Mouse (Mus musculus) MEL (cell line): ENCODE measurements around the gene Chadl. TPM values are rescaled to one million over a fixed set of nuclear protein-coding genes. Genes with fewer than 3 reads are reported as not detected.

Experiments
- DNase-seq: peaks from one replicate; pipeline ENCODE4 v3.0.0; 2011; ENCODE audit warnings: low read depth, low spot score
- H3K27ac ChIP-seq: 2 replicates; pipeline ENCODE4 v1.5.1; 2012; ENCODE audit warnings: low read depth, mild to moderate bottlenecking, control low read depth, low read length, moderate library complexity; ENCODE audit not compliant: control insufficient read depth
- H3K27me3 ChIP-seq, 2 experiments: fragments of 150-350 bp in 1 of 2; sonication (generic) in 1 of 2; 2 replicates each; pipeline ENCODE4 v1.6.1; 2012; ENCODE audit warnings: low read length in 2 of 2, mild to moderate bottlenecking in 2 of 2, improper control_type of control experiment in 1 of 2, moderate library complexity in 1 of 2; ENCODE audit not compliant: insufficient read depth in 2 of 2, control insufficient read depth in 1 of 2
- H3K36me3 ChIP-seq, 2 experiments: 2 replicates each; pipeline ENCODE4 v1.6.1; 2012 to 2014; ENCODE audit warnings: low read length in 2 of 2, improper control_type of control experiment in 1 of 2, inconsistent platforms in 1 of 2, mild to moderate bottlenecking in 1 of 2; ENCODE audit not compliant: insufficient read depth in 2 of 2, control insufficient read depth in 1 of 2
- H3K4me1 ChIP-seq, 2 experiments: fragments of 150-350 bp in 1 of 2; sonication (generic) in 1 of 2; 2 replicates each; pipeline ENCODE4 v1.6.1; 2012; ENCODE audit warnings: low read length in 2 of 2, improper control_type of control experiment in 1 of 2, mild to moderate bottlenecking in 1 of 2; ENCODE audit not compliant: insufficient read depth in 2 of 2, control insufficient read depth in 1 of 2
- H3K4me3 ChIP-seq, 2 experiments: fragments of 150-350 bp in 1 of 2; sonication (generic) in 1 of 2; 2 replicates each; pipeline ENCODE4 v1.5.1; 2012; ENCODE audit warnings: low read depth in 2 of 2, low read length in 2 of 2, mild to moderate bottlenecking in 2 of 2, moderate library complexity in 2 of 2, control low read depth in 1 of 2, improper control_type of control experiment in 1 of 2; ENCODE audit not compliant: control insufficient read depth in 1 of 2, insufficient read depth in 1 of 2
- H3K79me2 ChIP-seq: 2 replicates; pipeline ENCODE4 v1.6.1; 2012; ENCODE audit warnings: mild to moderate bottlenecking, low read length, moderate library complexity; ENCODE audit not compliant: control insufficient read depth, poor library complexity, insufficient read depth
- H3K9ac ChIP-seq: 2 replicates; pipeline ENCODE4 v1.6.1; 2012; ENCODE audit warnings: low read depth, mild to moderate bottlenecking, control low read depth, low read length, moderate library complexity; ENCODE audit not compliant: control insufficient read depth, poor library complexity, severe bottlenecking
- H3K9me3 ChIP-seq: fragments of 150-350 bp; sonication (generic); replicated peaks from 2 replicates; pipeline ENCODE4 v1.6.1; 2012; ENCODE audit warnings: mild to moderate bottlenecking, low read length, improper control_type of control experiment, moderate library complexity; ENCODE audit not compliant: insufficient read depth
- BHLHE40 ChIP-seq: IDR thresholded peaks from 2 replicates; pipeline ENCODE4 v1.6.1; 2012; ENCODE audit warnings: low read depth, mild to moderate bottlenecking, inconsistent platforms, low read length, improper control_type of control experiment, borderline replicate concordance
- CHD2 ChIP-seq: IDR thresholded peaks from 2 replicates; pipeline ENCODE4 v1.6.1; 2011; ENCODE audit warnings: low read length, improper control_type of control experiment
- CTCF ChIP-seq, 3 experiments: IDR thresholded peaks in 2 of 3; conservative IDR thresholded peaks in 1 of 3; 2 replicates each; pipeline ENCODE4 v1.5.1; 2011 to 2012; ENCODE audit warnings: low read length in 3 of 3, low read depth in 2 of 3, mild to moderate bottlenecking in 2 of 3, improper control_type of control experiment in 1 of 3, inconsistent platforms in 1 of 3, mixed read lengths in 1 of 3, moderate library complexity in 1 of 3; ENCODE audit not compliant: control insufficient read depth in 1 of 3, insufficient read depth in 1 of 3, poor library complexity in 1 of 3, severe bottlenecking in 1 of 3
- E2F4 ChIP-seq: IDR thresholded peaks from 2 replicates; pipeline ENCODE4 v1.6.1; 2011; ENCODE audit warnings: low read depth, low read length, improper control_type of control experiment, borderline replicate concordance
- EP300 ChIP-seq, 2 experiments: IDR thresholded peaks; 2 replicates each; pipeline ENCODE4 v1.6.1; 2011; ENCODE audit warnings: improper control_type of control experiment in 2 of 2, low read length in 2 of 2, low read depth in 1 of 2, mild to moderate bottlenecking in 1 of 2
- GABPA ChIP-seq: IDR thresholded peaks from 2 replicates; pipeline ENCODE4 v1.6.1; 2012; ENCODE audit warnings: low read depth, mild to moderate bottlenecking, inconsistent platforms, low read length, improper control_type of control experiment, moderate library complexity
- GATA1 ChIP-seq: IDR thresholded peaks from 2 replicates; pipeline ENCODE4 v1.6.1; 2011; ENCODE audit warnings: low read depth, low read length, improper control_type of control experiment
- HCFC1 ChIP-seq: IDR thresholded peaks from 2 replicates; pipeline ENCODE4 v1.6.1; 2012; ENCODE audit warnings: low read depth, mild to moderate bottlenecking, inconsistent platforms, low read length, improper control_type of control experiment, moderate library complexity
- KAT2A ChIP-seq: conservative IDR thresholded peaks from 2 replicates; pipeline ENCODE4 v1.6.1; 2012; ENCODE audit warnings: low read depth, low read length, improper control_type of control experiment, inconsistent platforms
- MAX ChIP-seq: IDR thresholded peaks from 2 replicates; pipeline ENCODE4 v1.6.1; 2011; ENCODE audit warnings: low read length, improper control_type of control experiment
- MXI1 ChIP-seq: IDR thresholded peaks from 2 replicates; pipeline ENCODE4 v1.6.1; 2011; ENCODE audit warnings: mild to moderate bottlenecking, low read depth, low read length, improper control_type of control experiment
- MYB ChIP-seq: IDR thresholded peaks from 2 replicates; pipeline ENCODE4 v1.6.1; 2011; ENCODE audit warnings: mild to moderate bottlenecking, low read depth, low read length, improper control_type of control experiment
- NRF1 ChIP-seq: IDR thresholded peaks from 2 replicates; pipeline ENCODE4 v1.6.1; 2014; ENCODE audit warnings: low read depth, mild to moderate bottlenecking, inconsistent platforms, low read length, improper control_type of control experiment, moderate library complexity; ENCODE audit not compliant: poor library complexity, insufficient read depth, severe bottlenecking
- POLR2A ChIP-seq, 2 experiments: IDR thresholded peaks; 2 replicates each; pipeline ENCODE4 v1.6.1; 2011 to 2012; ENCODE audit warnings: low read length in 2 of 2, mild to moderate bottlenecking in 2 of 2, control low read depth in 1 of 2, improper control_type of control experiment in 1 of 2, low read depth in 1 of 2, moderate library complexity in 1 of 2; ENCODE audit not compliant: control insufficient read depth in 1 of 2, insufficient read depth in 1 of 2, poor library complexity in 1 of 2
- POLR2AphosphoS2 ChIP-seq: IDR thresholded peaks from 2 replicates; pipeline ENCODE4 v1.6.1; 2011; ENCODE audit warnings: low read length, improper control_type of control experiment
- SMC3 ChIP-seq: IDR thresholded peaks from 2 replicates; pipeline ENCODE4 v1.6.1; 2011; ENCODE audit warnings: low read depth, low read length, improper control_type of control experiment
- TAL1 ChIP-seq: IDR thresholded peaks from 2 replicates; pipeline ENCODE4 v1.6.1; 2012; ENCODE audit warnings: mild to moderate bottlenecking, inconsistent platforms, low read length, moderate library complexity, mixed read lengths
- UBTF ChIP-seq: IDR thresholded peaks from 2 replicates; pipeline ENCODE4 v1.6.1; 2012; ENCODE audit warnings: low read depth, mild to moderate bottlenecking, inconsistent platforms, low read length, improper control_type of control experiment, moderate library complexity, borderline replicate concordance; ENCODE audit not compliant: insufficient read depth
- USF1 ChIP-seq: IDR thresholded peaks from 2 replicates; pipeline ENCODE4 v1.6.1; 2014; ENCODE audit warnings: low read depth, mild to moderate bottlenecking, inconsistent platforms, low read length, improper control_type of control experiment, moderate library complexity
- USF2 ChIP-seq, 2 experiments: IDR thresholded peaks; 2 replicates each; pipeline ENCODE4 v1.6.1; 2011 to 2012; ENCODE audit warnings: improper control_type of control experiment in 2 of 2, low read length in 2 of 2, borderline replicate concordance in 1 of 2, inconsistent platforms in 1 of 2, low read depth in 1 of 2, mild to moderate bottlenecking in 1 of 2; ENCODE audit not compliant: insufficient read depth in 1 of 2
- ZC3H11A ChIP-seq: IDR thresholded peaks from 2 replicates; pipeline ENCODE4 v1.6.1; 2012; ENCODE audit warnings: low read depth, mild to moderate bottlenecking, inconsistent platforms, low read length, improper control_type of control experiment
- ZKSCAN1 ChIP-seq: IDR thresholded peaks from 2 replicates; pipeline ENCODE4 v1.6.1; 2012; ENCODE audit warnings: low read depth, mild to moderate bottlenecking, inconsistent platforms, low read length, improper control_type of control experiment, moderate library complexity
- polyA plus RNA-seq, 2 experiments: library from polyadenylated mRNA; stranded (reverse) in 1 of 2; unstranded in 1 of 2; fragments of >175 nt in 1 of 2; fragments of >200 nt in 1 of 2; gene quantifications; 2 replicates each; pipeline versions ENCODE4 v1.2.1 to v1.2.4; 2012; ENCODE audit warnings: low replicate concordance in 2 of 2, low read depth in 1 of 2; ENCODE audit not compliant: insufficient read length in 2 of 2, insufficient read depth in 1 of 2, missing spikeins in 1 of 2
- total RNA-seq: library from RNA; depleted of rRNA; stranded (reverse); fragments of 300-350 nt; gene quantifications from 2 replicates; pipeline ENCODE4 v1.2.3, GENCODE M21; 2012

Chadl gene
- total and polyA plus RNA-seq, 3 experiments: 0.42 to 0.72 TPM; not detected in 1

DNA sequence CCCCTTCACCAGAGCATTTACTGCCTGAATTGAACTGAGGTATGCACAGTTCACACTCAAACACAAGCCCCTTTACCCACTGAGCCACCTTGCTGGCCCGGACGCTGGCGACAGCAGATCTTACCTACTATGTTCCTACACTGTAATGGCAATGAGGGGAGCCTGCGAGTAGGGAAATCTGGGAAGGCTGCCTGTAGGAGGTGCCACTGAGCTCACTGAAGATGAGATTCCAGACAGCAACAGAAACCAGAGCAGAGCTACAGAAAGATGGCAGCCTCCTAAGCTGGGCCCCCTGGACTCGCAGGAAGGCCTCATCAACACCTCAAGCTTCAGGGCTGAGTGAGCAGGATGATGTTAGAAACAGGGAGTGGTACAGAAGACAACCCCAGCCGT is 22.0 kb upstream of the Chadl start:
- no peak overlapping the region for H3K9ac ChIP-seq
- TF ChIP-seq CTCF (IDR thresholded peaks at IDR 0.05 in 2 of 3, conservative IDR thresholded peaks at IDR 0.05 in 1 of 3; ENCODE audit: control insufficient read depth in 1 of 3, insufficient read depth in 1 of 3, low read depth in 2 of 3, low read length in 3 of 3, poor library complexity in 1 of 3, severe bottlenecking in 1 of 3): peak in 2 of 3 experiments; percentile 11 to 17; a peak in 1 of 6 replicates
- no peak for TF ChIP-seq HCFC1
- TF ChIP-seq POLR2A (IDR thresholded peaks at IDR 0.05; ENCODE audit: control insufficient read depth in 1 of 2, insufficient read depth in 1 of 2, low read depth in 1 of 2, low read length in 2 of 2, poor library complexity in 1 of 2): 0 out of 4 replicates have a peak, but pooled peaks of 1 of the 2 experiments have one; percentile 8
- TF ChIP-seq ZC3H11A: no peak
- DNase-seq: no peak
- peaks cover 2% of the 10 kb centered on the region; the same call in 1 of the 2 replicates for H3K79me2 ChIP-seq
- no peaks in the 10 kb centered on the region for H3K9me3 ChIP-seq
- H3K36me3 ChIP-seq: peaks cover 0 to 57% of the 10 kb centered on the region in 2 experiments; a peak in 2 of 4 replicates
- no peak overlapping the region for H3K27ac ChIP-seq
- H3K27me3 ChIP-seq: no peaks in the 10 kb centered on the region
- no peak overlapping the region for H3K4me3 ChIP-seq
- H3K4me1 ChIP-seq: no peaks in the 10 kb centered on the region

DNA sequence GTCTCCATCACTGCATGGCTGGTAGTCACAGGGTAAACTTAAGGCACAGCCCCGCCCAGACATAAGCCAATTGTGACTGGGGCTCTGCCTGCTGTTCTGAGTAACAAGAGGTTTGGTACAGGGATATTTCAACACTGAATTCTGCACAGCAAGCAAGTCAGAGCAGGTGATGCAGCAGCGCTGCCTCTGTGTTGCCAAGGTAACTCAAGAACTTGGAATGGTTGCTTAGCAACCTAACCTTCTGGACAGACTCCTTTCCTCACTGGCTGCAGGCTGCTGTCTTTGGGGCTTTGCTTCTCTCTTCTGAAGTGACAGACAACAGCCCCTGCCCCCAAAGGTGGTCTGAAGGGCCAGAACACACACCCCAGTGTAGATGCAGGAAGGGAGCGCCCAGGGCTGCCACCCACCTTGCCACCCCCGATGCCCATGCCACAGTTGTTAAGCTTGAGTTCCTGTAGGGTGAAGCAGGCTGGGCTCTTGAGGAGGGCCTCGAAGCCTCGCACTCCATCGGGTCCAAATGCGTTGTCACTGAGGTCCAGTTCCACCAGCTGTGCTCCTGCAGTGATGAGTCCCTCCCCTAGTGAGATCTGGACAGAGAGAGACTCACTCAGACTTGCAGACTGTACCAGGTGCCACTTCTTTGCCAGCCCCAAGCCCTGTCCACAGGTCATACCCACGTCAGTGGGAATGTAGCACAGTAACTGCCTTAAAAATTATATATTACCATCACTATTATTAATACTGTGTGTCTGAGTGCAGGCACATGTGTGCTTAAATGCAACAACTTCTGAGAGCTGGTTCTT is 21.4 kb upstream of the Chadl start:
- H3K27ac ChIP-seq: no peak overlapping the region
- no peaks in the 10 kb centered on the region for H3K27me3 ChIP-seq
- H3K9ac ChIP-seq: no peak overlapping the region
- peaks cover 0 to 54% of the 10 kb centered on the region in 2 experiments; a peak in 2 of 4 replicates for H3K36me3 ChIP-seq
- no peaks in the 10 kb centered on the region for H3K9me3 ChIP-seq
- DNase-seq: no peak
- no peak for TF ChIP-seq KAT2A
- TF ChIP-seq EP300 (IDR thresholded peaks at IDR 0.05; ENCODE audit: low read depth in 1 of 2, low read length in 2 of 2): no peak
- TF ChIP-seq USF2 (IDR thresholded peaks at IDR 0.05; ENCODE audit: borderline replicate concordance in 1 of 2, insufficient read depth in 1 of 2, low read depth in 1 of 2, low read length in 2 of 2): no peak
- TF ChIP-seq E2F4: no peak
- no peak for TF ChIP-seq GABPA
- TF ChIP-seq CHD2: no peak
- TF ChIP-seq MYB: no peak
- TF ChIP-seq NRF1: no peak
- TF ChIP-seq MAX: no peak
- TF ChIP-seq SMC3: no peak
- TF ChIP-seq GATA1: no peak
- no peak for TF ChIP-seq USF1
- TF ChIP-seq BHLHE40: no peak
- TF ChIP-seq MXI1: no peak
- TF ChIP-seq ZKSCAN1: no peak
- TF ChIP-seq POLR2AphosphoS2: no peak
- no peak for TF ChIP-seq UBTF
- no peak for TF ChIP-seq TAL1
- no peaks in the 10 kb centered on the region; the same call in 1 of the 2 replicates for H3K79me2 ChIP-seq
- H3K4me1 ChIP-seq: no peaks in the 10 kb centered on the region
- H3K4me3 ChIP-seq: no peak overlapping the region
